Mouse (Mus musculus) gastrocnemius, adult 18-20 months (tissue): Measurements from ENCODE around the gene Map2k1. TPM values are rescaled to one million over a fixed set of nuclear protein-coding genes. Genes with fewer than 3 reads are reported as not detected.
"Not testable (repeated sequence)": the region's sequence is repeated elsewhere in the genome, so short reads cannot be mapped to it uniquely, and the experiment has no call there.

Experiments used
- DNase-seq: peaks from one replicate; pipeline ENCODE4 v3.0.0; 2021; ENCODE audit warnings: low spot score
- microRNA-seq: library from miRNA; unstranded; fragments of <30 nt; microRNA quantifications from one replicate; pipeline ENCODE4 v1.2.0, GENCODE M21; 2021
- total RNA-seq, 2 experiments: library from RNA; stranded (reverse); gene quantifications; 2 replicates each; pipeline ENCODE4 v1.2.3; 2021

Map2k1 gene
- total RNA-seq, 2 experiments from 2014 or later, result 55.8 to 56.9 TPM

- no peak for DNase-seq
Observed at GRCm38 (mm10) chr9:64172145-64172815, 81.2 kb downstream of the Map2k1 start.

- not testable (repeated sequence) for DNase-seq
Observed at GRCm38 (mm10) chr9:64169967-64170366, 83.5 kb downstream of the Map2k1 start.

GRCm38 (mm10) chr9:64160471-64160870 is 93.0 kb downstream of the Map2k1 start:
- DNase-seq, result no peak

GRCm38 (mm10) chr9:64156641-64157040 is 96.8 kb downstream of the Map2k1 start:
- DNase-seq, result no peak

- DNase-seq, result no peak
Observed at GRCm38 (mm10) chr9:64139879-64140278, 113.6 kb downstream of the Map2k1 start.

- peak; percentile 32 for DNase-seq
Observed at GRCm38 (mm10) chr9:64138896-64139295, 114.5 kb downstream of the Map2k1 start.

Small RNAs within 50 kb of the gene (microRNA-seq; reads per million reads assigned to microRNA genes)
- not detected for gene Gm24106

Other genes starting within 250 kb of the Map2k1 start
- 1 to 10 TPM; 5.1 TPM for gene Smad6, start 231.6 kb downstream of the Map2k1 start, total RNA-seq
- under 1 TPM in 1 of 2 experiments, not detected in 1; 0.57 TPM for gene Lctl, start 136.5 kb downstream of the Map2k1 start, total RNA-seq
- gene Zwilch, start 80.5 kb downstream of the Map2k1 start, total RNA-seq, result under 1 TPM; 0.43 to 0.62 TPM
- gene Rpl4, start 80.3 kb downstream of the Map2k1 start, total RNA-seq, result 100 to 1,000 TPM; 623 to 643 TPM
- gene Snapc5, start 74.4 kb downstream of the Map2k1 start, total RNA-seq, result 10 to 100 TPM; 23.3 to 24.1 TPM
- gene Uchl4, start 18.4 kb downstream of the Map2k1 start, total RNA-seq, result 1 to 10 TPM; 1.3 to 2.1 TPM
- gene Tipin, start 27.9 kb upstream of the Map2k1 start, total RNA-seq, result 10 to 100 TPM; 10.0 to 11.1 TPM
- 10 to 100 TPM; 22.5 to 24.6 TPM for gene Dis3l, start 87.7 kb upstream of the Map2k1 start, total RNA-seq
- gene Megf11, start 132.0 kb upstream of the Map2k1 start, total RNA-seq, result under 1 TPM; 0.45 to 0.59 TPM